Mouse (Mus musculus) cerebellum, postnatal 36 days (tissue): Measurements from ENCODE around the gene Rsrc1.

Experiments used
- DNase-seq, 2 experiments: peaks; one replicate each; pipeline ENCODE4 v3.0.0; 2021 to 2022; ENCODE audit warnings: mixed read lengths in 2 of 2

Rsrc1 gene

DNA sequence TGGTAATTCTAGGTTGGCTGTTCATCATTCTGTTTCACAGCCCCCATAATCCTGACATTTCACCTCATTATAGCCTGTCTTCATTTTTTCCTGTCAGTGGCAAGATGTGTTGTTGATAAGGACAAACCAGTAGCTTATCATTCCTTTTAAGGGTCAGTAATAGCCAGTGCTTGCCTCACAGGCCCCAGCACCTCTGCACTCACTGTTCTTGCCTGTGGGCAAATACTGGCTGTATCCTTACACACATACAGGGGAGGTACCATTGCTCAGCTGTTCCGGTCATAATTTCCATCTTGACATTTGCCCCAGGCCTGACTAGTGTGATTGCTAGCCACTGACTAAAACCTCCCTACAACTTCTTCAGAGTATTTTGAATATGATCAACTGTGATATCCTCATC is 302.8 kb downstream of the Rsrc1 start:
- no peak for DNase-seq

DNA sequence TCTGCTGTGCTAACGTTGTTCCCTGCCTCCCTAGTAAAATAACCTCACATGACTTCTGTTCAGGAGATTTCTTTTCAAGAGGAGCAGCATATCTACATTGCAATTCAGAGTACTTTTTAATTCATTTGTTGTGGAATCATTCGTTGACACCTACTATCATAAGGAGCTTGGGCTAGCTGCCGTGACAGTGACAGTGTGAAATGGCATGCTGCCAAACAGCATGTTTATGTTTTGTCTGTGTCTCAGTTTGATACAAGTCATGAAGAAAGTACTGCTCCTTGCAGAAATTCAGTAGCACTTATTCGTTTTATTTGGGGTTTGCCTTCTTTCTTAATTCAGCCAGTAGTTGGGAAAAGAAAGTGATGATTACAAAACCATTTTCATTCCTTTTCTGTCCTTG is 303.7 kb downstream of the Rsrc1 start:
- peak in 1 of 2 experiments; percentile 24 for DNase-seq

- no peak for DNase-seq
Measured at GRCm38 (mm10) chr3:67288664-67289063, 307.5 kb downstream of the Rsrc1 start.

- DNase-seq, result no peak
Measured at GRCm38 (mm10) chr3:67289482-67289881, 308.3 kb downstream of the Rsrc1 start.

DNA sequence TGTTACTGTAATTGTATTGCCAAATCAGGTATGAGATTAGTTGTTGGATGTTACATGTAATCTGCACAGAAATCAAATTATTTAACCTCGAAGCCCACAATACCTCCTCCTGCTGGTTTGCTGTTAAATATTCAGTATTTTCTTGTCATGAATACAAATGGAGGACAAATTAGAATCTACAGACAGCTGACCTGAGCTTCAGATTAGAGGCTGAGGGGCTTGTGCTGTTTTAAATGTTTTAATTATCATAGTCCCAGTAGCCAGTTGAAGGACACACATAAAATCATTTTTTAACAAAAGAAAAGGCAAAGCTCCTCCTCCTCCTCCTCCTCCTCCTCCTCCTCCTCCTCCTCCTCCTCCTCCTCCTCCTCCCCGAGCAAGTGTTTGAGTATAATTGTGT is 327.5 kb downstream of the Rsrc1 start:
- no peak for DNase-seq

- DNase-seq, result no peak
Measured at GRCm38 (mm10) chr3:67309644-67310311, 328.6 kb downstream of the Rsrc1 start.

- no peak for DNase-seq
Measured at GRCm38 (mm10) chr3:67311436-67311835, 330.2 kb downstream of the Rsrc1 start.

DNA sequence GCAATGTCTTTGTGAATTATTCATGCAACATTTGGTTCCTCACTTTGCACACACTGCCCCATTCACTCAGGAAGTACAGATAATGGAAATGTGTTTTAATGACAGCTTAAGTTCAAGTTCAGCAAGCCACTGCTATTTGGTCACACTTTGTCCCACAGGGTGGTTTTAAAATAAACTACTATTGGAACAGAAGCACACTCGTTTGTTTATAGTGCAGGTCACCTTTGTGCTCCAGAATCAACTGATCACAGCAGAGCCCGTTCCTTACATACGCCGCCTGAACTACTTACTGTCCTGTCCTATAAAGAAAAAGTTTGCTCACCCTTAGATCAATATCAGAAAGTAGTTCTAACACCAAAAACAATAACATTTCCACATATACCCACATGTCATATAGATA is 341.2 kb downstream of the Rsrc1 start:
- no peak for DNase-seq

GRCm38 (mm10) chr3:67339558-67339957 is 358.4 kb downstream of the Rsrc1 start:
- DNase-seq, result no peak

DNA sequence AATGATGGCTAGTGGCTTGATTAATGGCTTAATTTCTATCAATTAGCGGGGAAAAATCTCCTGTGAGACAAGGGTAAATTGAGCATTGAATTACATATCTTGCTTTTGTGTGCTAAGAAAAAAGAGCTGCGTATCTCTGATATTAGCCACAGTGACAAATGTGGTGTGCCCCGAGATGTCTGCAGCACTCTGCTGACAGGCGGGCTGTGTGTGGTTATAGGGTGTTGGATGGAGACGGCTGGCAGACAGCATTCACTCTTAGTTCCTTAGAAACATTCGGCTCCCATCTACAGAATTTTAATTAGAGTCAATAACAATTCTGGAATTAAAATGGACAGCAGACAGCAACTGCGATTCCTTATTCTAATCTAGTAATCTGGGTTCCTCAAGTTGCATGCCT is 359.7 kb downstream of the Rsrc1 start:
- DNase-seq, result no peak

DNA sequence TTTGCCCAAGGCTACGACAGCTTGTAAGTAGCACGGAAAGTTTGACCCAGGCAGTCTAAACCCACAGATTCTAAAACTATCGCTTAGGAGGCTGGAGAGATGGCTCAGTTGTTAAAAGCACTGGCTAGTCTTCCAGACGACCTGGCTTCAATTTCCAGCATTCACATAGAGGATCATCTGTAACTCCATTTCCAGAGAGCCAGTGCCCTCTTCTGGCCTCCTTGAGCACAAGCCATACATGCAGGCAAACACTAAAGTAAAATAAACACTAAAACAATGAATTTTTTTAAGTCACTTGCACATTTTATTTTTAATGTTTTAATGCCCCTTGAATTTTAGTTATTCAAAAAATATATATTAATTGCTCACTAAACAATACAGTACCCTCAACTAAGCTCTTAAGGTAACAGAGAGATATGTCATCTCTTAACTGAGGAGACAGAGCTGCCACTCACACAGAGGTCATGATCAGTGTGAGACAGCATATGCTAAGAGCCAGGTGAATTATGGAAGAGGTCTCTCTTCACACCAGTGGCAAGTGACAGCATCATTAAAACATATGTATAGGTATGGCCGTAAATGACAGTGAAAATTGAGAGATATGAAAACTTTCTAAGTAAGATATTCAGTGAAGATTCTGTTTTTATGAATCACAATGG is 361.9 kb downstream of the Rsrc1 start:
- no peak for DNase-seq

- DNase-seq, result peak; percentile 34 to 58
Measured at GRCm38 (mm10) chr3:67344599-67344998, 363.4 kb downstream of the Rsrc1 start.

DNA sequence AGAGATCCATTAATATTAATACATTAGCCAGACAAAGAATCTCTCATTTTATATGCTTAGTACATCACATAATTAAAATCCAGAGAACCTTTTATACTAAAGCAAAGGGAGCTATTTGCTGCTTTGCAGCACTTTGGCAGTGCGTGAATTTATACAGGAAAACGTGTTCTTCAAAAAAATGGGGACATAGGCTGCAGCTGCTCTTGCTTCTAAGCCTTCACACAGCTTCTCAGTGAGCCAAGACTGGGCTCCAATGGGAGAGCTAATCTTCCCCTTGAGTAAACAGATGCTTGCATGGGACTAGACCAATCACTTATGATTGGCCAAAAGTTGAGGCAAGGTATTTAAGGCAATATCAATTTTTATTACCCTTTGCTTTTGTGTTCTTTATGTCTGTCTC is 365.5 kb downstream of the Rsrc1 start:
- no peak for DNase-seq

- DNase-seq, result no peak
Measured at GRCm38 (mm10) chr3:67351406-67352127, 370.4 kb downstream of the Rsrc1 start.

DNA sequence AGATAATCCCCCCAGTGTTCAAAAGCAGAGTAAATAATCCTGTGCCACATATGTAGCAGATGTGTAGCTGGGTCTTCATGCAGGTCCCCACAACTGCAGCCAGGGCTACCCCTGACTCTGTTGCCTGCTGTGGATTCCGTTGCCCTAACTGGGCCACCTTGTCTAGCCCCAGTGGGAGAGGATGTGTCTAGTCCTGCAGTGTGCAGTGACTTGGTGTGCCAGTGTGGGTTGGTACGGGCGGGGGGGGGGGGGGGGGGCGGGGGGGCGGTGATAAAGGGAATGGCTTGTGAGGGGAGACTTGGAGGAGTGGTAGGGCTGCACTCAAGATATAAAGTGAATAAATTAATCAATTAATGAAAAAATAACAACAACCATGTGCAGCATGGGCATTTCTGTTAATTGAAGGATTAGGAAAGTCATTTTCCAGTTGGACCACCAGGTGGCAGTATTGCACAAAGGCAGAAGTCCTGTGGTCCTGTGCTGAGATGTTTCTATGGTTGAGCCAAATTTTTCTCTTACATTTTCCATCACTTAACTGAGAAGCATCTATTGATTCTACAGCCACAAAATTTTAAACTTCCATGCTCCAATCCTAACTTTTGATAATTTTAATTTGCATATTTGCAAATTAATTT is 371.1 kb downstream of the Rsrc1 start:
- DNase-seq, result peak; percentile 32 to 34

- no peak for DNase-seq
Measured at GRCm38 (mm10) chr3:67352763-67353149, 371.6 kb downstream of the Rsrc1 start.

GRCm38 (mm10) chr3:67358376-67358775 is 377.2 kb downstream of the Rsrc1 start:
- DNase-seq, result no peak

GRCm38 (mm10) chr3:67366087-67366892 is 385.1 kb downstream of the Rsrc1 start:
- no peak for DNase-seq

GRCm38 (mm10) chr3:67367481-67367880 is 386.3 kb downstream of the Rsrc1 start:
- no peak for DNase-seq

DNA sequence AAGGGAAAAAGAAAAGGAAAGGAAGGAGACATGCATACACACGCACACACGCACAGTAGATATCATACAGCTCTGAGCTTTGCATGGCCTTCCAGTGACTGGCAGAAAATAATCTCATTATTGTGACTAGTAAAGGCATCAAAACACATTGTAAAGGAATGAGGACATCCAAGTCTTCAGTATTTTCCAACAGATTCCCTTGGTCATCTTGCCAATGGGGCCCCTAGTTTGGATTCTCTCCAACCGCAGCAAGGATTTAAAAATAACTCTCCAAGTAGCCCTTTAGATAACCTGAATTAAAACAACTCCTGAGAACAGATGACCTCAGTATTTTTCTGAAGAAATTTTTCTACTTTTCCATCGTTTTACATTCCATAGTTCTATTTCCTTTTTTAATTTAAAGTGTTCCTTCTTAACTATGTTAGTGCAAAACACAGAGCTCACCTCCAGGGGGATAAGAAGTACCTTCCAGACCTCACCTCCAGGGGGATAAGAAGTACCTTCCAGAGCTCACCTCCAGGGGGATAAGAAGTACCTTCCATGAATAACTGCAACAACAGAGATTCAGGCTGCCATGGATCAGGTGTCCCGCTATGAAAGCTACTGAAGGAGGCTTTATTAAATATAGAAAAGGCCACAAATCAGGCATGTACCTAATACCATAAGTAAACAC is 388.4 kb downstream of the Rsrc1 start:
- no peak for DNase-seq

GRCm38 (mm10) chr3:67372194-67372593 is 391.0 kb downstream of the Rsrc1 start:
- DNase-seq, result no peak

DNA sequence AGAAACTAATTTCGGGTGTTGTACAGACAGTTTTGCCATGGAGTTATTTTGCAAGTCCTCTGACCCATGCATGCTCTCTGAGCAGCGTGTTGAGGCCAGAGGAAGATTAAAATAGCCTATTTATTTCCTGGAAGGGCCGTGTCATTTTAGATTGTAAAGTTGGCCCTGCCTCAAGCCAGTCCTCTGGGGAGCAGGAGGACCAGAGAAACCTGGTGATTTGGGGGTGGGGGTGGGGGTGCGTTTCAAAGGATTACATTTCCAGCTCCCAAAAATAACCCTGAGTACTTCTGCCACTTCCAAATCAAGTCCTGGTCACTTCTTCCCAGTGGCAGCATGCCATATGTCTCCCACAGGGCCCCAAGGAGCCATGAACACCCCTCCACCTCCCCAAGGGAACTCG is 391.6 kb downstream of the Rsrc1 start:
- DNase-seq, result no peak
